Mouse (Mus musculus) liver, adult 10 weeks (tissue): ENCODE results near the gene Lmod2. TPM values are rescaled to one million over a fixed set of nuclear protein-coding genes. Genes with fewer than 3 reads are reported as not detected.

Experiments used
- polyA plus RNA-seq: library from polyadenylated mRNA; stranded (reverse); fragments of 350-450 nt; fragmentation: Illumina TruSeq; extraction: RNeasy Lipid Tissue Mini Kit (QIAGEN cat#74804); gene quantifications from one replicate; pipeline ENCODE4 v1.2.3, GENCODE M21; 2014; ENCODE audit warnings: low read depth, low replicate concordance

Lmod2 gene
- polyA plus RNA-seq = not detected

GRCm38 (mm10) chr6:24597500-24597899, at the start of gene Lmod2:
Gene Lmod2, plus strand, starts transcription at chr6:24597762.

Other genes with a start within 250 kb of the Lmod2 start
- 0.11 TPM for gene Iqub, start 82.7 kb upstream of the Lmod2 start, polyA plus RNA-seq
- gene Ndufa5, start 69.7 kb upstream of the Lmod2 start, polyA plus RNA-seq = 241 TPM
- gene Asb15, start 69.6 kb upstream of the Lmod2 start, polyA plus RNA-seq = not detected
- 98.4 TPM for gene Wasl, start 67.2 kb downstream of the Lmod2 start, polyA plus RNA-seq
- not detected for gene Hyal6, start 135.5 kb downstream of the Lmod2 start, polyA plus RNA-seq
- not detected for gene Hyal4, start 150.6 kb downstream of the Lmod2 start, polyA plus RNA-seq
- gene Spam1, start 193.4 kb downstream of the Lmod2 start, polyA plus RNA-seq = not detected